In the genomic region with DNA sequence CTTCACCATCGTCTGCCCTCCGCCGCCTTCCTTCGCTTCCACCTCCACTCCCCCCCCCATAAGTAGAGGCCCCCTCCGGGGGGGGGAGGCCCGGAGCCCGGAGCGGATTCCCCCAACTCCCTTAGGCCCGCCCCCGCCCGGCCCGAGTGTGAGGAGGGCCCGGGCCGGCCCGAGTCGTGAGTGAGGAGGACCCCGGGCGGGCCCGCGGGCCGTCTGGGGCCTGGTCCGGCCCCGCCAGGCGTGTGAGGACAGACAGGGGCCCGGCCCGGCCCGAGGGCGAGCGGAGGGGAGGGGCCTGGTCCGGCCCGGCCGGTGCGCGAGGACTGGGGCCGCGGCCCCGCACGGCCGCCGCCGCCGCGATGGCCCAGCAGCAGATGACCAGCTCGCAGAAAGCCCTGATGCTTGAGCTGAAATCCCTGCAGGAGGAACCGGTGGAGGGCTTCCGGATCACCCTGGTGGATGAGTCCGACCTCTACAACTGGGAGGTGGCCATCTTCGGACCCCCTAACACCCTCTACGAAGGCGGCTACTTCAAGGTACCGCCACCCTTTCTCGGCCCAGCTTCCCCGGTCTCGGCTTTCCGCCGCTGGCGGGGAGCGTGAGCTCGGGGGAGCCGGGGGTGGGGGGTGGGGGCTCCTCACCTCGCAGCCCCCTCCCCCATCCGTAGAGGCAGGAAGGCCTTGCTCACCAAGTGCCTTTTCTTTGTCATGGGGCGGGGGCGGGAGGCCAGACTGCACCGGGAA, we compare ENCODE assay signal across 8 mouse cellular contexts. TPM values are rescaled to one million over a fixed set of nuclear protein-coding genes. Genes with fewer than 3 reads are reported as not detected.
DNase-seq lines count a peak whose midpoint lies in the region; ATAC-seq and TF ChIP-seq lines count a peak whose summit lies in the region.

A gene (plus strand): TSS at position 33 of the 743 bp plus-strand sequence.

- no peak for TF ChIP-seq CTCF in bone marrow macrophage, adult 2 months (IDR thresholded peaks at IDR 0.05; ENCODE audit: low read depth, low read length)
- TF ChIP-seq CTCF in kidney, postnatal 0 days (IDR thresholded peaks at IDR 0.05; ENCODE audit: low read depth): no peak
- TF ChIP-seq CTCF in liver, embryonic 14.5 days (IDR thresholded peaks at IDR 0.05; ENCODE audit: low read depth): no peak
- TF ChIP-seq CTCF in stomach, postnatal 0 days (IDR thresholded peaks at IDR 0.05; ENCODE audit: low read depth): peak; percentile 27; the same call in 1 of the 2 replicates

- no peak for TF ChIP-seq EP300 in liver, embryonic 14.5 days (IDR thresholded peaks at IDR 0.05; ENCODE audit: low read depth)
- no peak for TF ChIP-seq EP300 in stomach, postnatal 0 days (optimal IDR thresholded peaks at IDR 0.05)

- 1% methylated on average over 58 of the region's 65 CpGs for WGBS in forebrain, embryonic 10.5 days
- 1% methylated on average over 62 of the region's 65 CpGs for WGBS in heart, embryonic 13.5 days
- WGBS in kidney, postnatal 0 days: under 1% methylated on average over 39 of the region's 65 CpGs
- WGBS in liver, embryonic 14.5 days (ENCODE audit: insufficient replicate concordance): under 1% methylated on average over 63 of the region's 65 CpGs
- 1% methylated on average over 51 of the region's 65 CpGs for WGBS in stomach, postnatal 0 days

- TF ChIP-seq POLR2A in bone marrow macrophage, adult 2 months (IDR thresholded peaks at IDR 0.05; ENCODE audit: borderline replicate concordance, low read depth, low read length): no peak

- peaks cover 24% of the 10 kb centered on the region for H3K4me1 ChIP-seq in bone marrow macrophage, adult 2 months (ENCODE audit: control insufficient read depth, insufficient read depth, low read length)
- H3K4me1 ChIP-seq in forebrain, embryonic 10.5 days: peaks cover 22% of the 10 kb centered on the region
- peaks cover 33% of the 10 kb centered on the region for H3K4me1 ChIP-seq in heart, embryonic 13.5 days
- H3K4me1 ChIP-seq in kidney, postnatal 0 days (replicated peaks; ENCODE audit: insufficient read depth, low read length): no peaks in the 10 kb centered on the region
- peaks cover 32% of the 10 kb centered on the region in 2 experiments for H3K4me1 ChIP-seq in liver, embryonic 14.5 days (replicated peaks; ENCODE audit: control insufficient read depth in 2 of 2, insufficient read depth in 2 of 2, low read length in 1 of 2)
- no peaks in the 10 kb centered on the region for H3K4me1 ChIP-seq in stomach, postnatal 0 days (replicated peaks; ENCODE audit: control insufficient read depth, insufficient read depth)

- H3K9ac ChIP-seq in heart, embryonic 13.5 days: peak within 1 kb of the TSS; percentile 99
- peak within 1 kb of the TSS; percentile 96 for H3K9ac ChIP-seq in kidney, postnatal 0 days (ENCODE audit: low read depth, low read length)
- peak within 1 kb of the TSS; percentile 98 for H3K9ac ChIP-seq in liver, embryonic 14.5 days (replicated peaks)
- peak within 1 kb of the TSS; percentile 98 for H3K9ac ChIP-seq in stomach, postnatal 0 days (ENCODE audit: low read length)

- peak; percentile 71 for ATAC-seq in heart, embryonic 13.5 days (ENCODE audit: extremely low read depth, insufficient number of reproducible peaks, low FRiP score, low TSS enrichment)
- ATAC-seq in kidney, postnatal 0 days (replicated peaks; ENCODE audit: low FRiP score, low read depth): peak; percentile 87
- peak; percentile 66 for ATAC-seq in liver, embryonic 14.5 days (ENCODE audit: insufficient read depth)
- peak; percentile 78 for ATAC-seq in stomach, postnatal 0 days (ENCODE audit: low FRiP score, low TSS enrichment)

- H3K27ac ChIP-seq in bone marrow macrophage, adult 2 months (ENCODE audit: insufficient read depth, low read depth, low read length): peak within 1 kb of the TSS; percentile 89
- H3K27ac ChIP-seq in forebrain, embryonic 10.5 days: peak within 1 kb of the TSS; percentile 100
- peak within 1 kb of the TSS; percentile 99 for H3K27ac ChIP-seq in heart, embryonic 13.5 days (replicated peaks)
- H3K27ac ChIP-seq in kidney, postnatal 0 days: peak within 1 kb of the TSS; percentile 99
- H3K27ac ChIP-seq in liver, embryonic 14.5 days: peak within 1 kb of the TSS; percentile 97
- peak within 1 kb of the TSS; percentile 99 for H3K27ac ChIP-seq in stomach, postnatal 0 days (replicated peaks)

- H3K4me3 ChIP-seq in bone marrow macrophage, adult 2 months (ENCODE audit: insufficient read depth, low read length): peak within 1 kb of the TSS; percentile 96
- H3K4me3 ChIP-seq in forebrain, embryonic 10.5 days: peak within 1 kb of the TSS; percentile 93
- H3K4me3 ChIP-seq in heart, embryonic 13.5 days: peak within 1 kb of the TSS; percentile 91
- peak within 1 kb of the TSS; percentile 91 for H3K4me3 ChIP-seq in kidney, postnatal 0 days (replicated peaks; ENCODE audit: low read depth, low read length)
- peak within 1 kb of the TSS; percentile 96 to 97 for H3K4me3 ChIP-seq in liver, embryonic 14.5 days (ENCODE audit: insufficient read depth in 1 of 2, low read depth in 2 of 2, low read length in 2 of 2)
- peak within 1 kb of the TSS; percentile 97 for H3K4me3 ChIP-seq in stomach, postnatal 0 days (ENCODE audit: low read depth, low read length)

- peaks cover 30% of the 10 kb centered on the region for H3K36me3 ChIP-seq in forebrain, embryonic 10.5 days (replicated peaks)
- H3K36me3 ChIP-seq in heart, embryonic 13.5 days: peaks cover 23% of the 10 kb centered on the region
- no peaks in the 10 kb centered on the region for H3K36me3 ChIP-seq in kidney, postnatal 0 days (ENCODE audit: insufficient read depth, low read length)
- H3K36me3 ChIP-seq in liver, embryonic 14.5 days (replicated peaks; ENCODE audit: control insufficient read depth, insufficient read depth, low read depth): peaks cover 13% of the 10 kb centered on the region
- H3K36me3 ChIP-seq in stomach, postnatal 0 days (ENCODE audit: control insufficient read depth, insufficient read depth, low read length): no peaks in the 10 kb centered on the region

- no peaks in the 10 kb centered on the region for H3K27me3 ChIP-seq in forebrain, embryonic 10.5 days (ENCODE audit: poor library complexity, severe bottlenecking)
- H3K27me3 ChIP-seq in heart, embryonic 13.5 days (replicated peaks): no peaks in the 10 kb centered on the region
- no peaks in the 10 kb centered on the region for H3K27me3 ChIP-seq in kidney, postnatal 0 days (ENCODE audit: insufficient read depth, low read length)
- peaks cover 2% of the 10 kb centered on the region; the same call in 1 of the 2 replicates for H3K27me3 ChIP-seq in liver, embryonic 14.5 days (ENCODE audit: control insufficient read depth, insufficient read depth, low read length)
- H3K27me3 ChIP-seq in stomach, postnatal 0 days (ENCODE audit: control insufficient read depth, insufficient read depth, low read length): no peaks in the 10 kb centered on the region

- peak; percentile 66 for DNase-seq in CD4-positive, CD25-positive, alpha-beta regulatory T cell, adult 2 months (ENCODE audit: low read depth, low spot score)
- DNase-seq in forebrain, embryonic 10.5 days (ENCODE audit: extremely low spot score, low spot score): peak; percentile 84
- DNase-seq in kidney, postnatal 0 days (ENCODE audit: low spot score): peak; percentile 78
- DNase-seq in liver, embryonic 14.5 days (ENCODE audit: low read depth in 3 of 3, low spot score in 3 of 3): no peak
- DNase-seq in neural tube, embryonic 10.5 days (ENCODE audit: extremely low spot score, low spot score): peak; percentile 88
- DNase-seq in stomach, postnatal 0 days (ENCODE audit: low spot score): peak; percentile 75

- peak within 1 kb of the TSS; percentile 84 for H3K4me2 ChIP-seq in heart, embryonic 13.5 days
- H3K4me2 ChIP-seq in kidney, postnatal 0 days (ENCODE audit: low read length): peak within 1 kb of the TSS; percentile 69
- H3K4me2 ChIP-seq in liver, embryonic 14.5 days (ENCODE audit: low read depth): peak within 1 kb of the TSS; percentile 91
- peak within 1 kb of the TSS; percentile 69 for H3K4me2 ChIP-seq in stomach, postnatal 0 days (replicated peaks; ENCODE audit: low read depth)

- H3K9me3 ChIP-seq in forebrain, embryonic 10.5 days: peaks cover 8% of the 10 kb centered on the region; the same call in 1 of the 2 replicates
- no peaks in the 10 kb centered on the region for H3K9me3 ChIP-seq in heart, embryonic 13.5 days
- H3K9me3 ChIP-seq in kidney, postnatal 0 days (replicated peaks; ENCODE audit: low read length): no peaks in the 10 kb centered on the region
- H3K9me3 ChIP-seq in liver, embryonic 14.5 days (ENCODE audit: control insufficient read depth, low read length): no peaks in the 10 kb centered on the region
- H3K9me3 ChIP-seq in stomach, postnatal 0 days (ENCODE audit: control insufficient read depth, low read length): no peaks in the 10 kb centered on the region

RNA-seq across cellular contexts. Expression of the gene that starts here (rescaled TPM):
- polyA plus RNA-seq in bone marrow macrophage, adult 2 months (2012; ENCODE audit: insufficient read depth, insufficient read length, missing spikeins): 129 and 135 TPM in 2 replicates
- polyA plus RNA-seq in forebrain, embryonic 10.5 days (2016; fragmentation: Nextera tagmentation; extraction: Ambion mirVana): 74.6 and 82.1 TPM in 2 replicates
- 73.3 and 75.3 TPM in 2 replicates for polyA plus RNA-seq in heart, embryonic 13.5 days (2015; fragmentation: Nextera tagmentation; extraction: Ambion mirVana)
- polyA plus RNA-seq in kidney, postnatal 0 days (2015; fragmentation: Nextera tagmentation; extraction: Ambion mirVana): 87.7 and 93.9 TPM in 2 replicates
- 14.7 and 44.4 TPM in 2 replicates for polyA plus RNA-seq in liver, embryonic 14.5 days (2012; rRNA removed)
- polyA plus RNA-seq in liver, embryonic 14.5 days (2014; fragmentation: Nextera tagmentation; extraction: Ambion mirVana): 31.9 and 38.4 TPM in 2 replicates
- polyA plus RNA-seq in stomach, postnatal 0 days (2015; fragmentation: Nextera tagmentation; extraction: Ambion mirVana): 76.3 and 89.0 TPM in 2 replicates

Comparison
In these comparisons a context has a peak if more than half of its experiments do, and no peak if none do; other contexts are left out.
1. DNase-seq: peak in CD4-positive, CD25-positive, alpha-beta regulatory T cell, adult 2 months (single experiment), forebrain, embryonic 10.5 days (single experiment), kidney, postnatal 0 days (single experiment), neural tube, embryonic 10.5 days (single experiment) and stomach, postnatal 0 days (single experiment); none in liver, embryonic 14.5 days (0 of 3).
2. Peak in every context shown above with its lines, with median percentiles within 50 percentile points of each other: H3K27ac ChIP-seq, H3K4me3 ChIP-seq, ATAC-seq, H3K4me2 ChIP-seq and H3K9ac ChIP-seq.